ENCODE assay signal across 8 mouse cellular contexts in genomic region chr2:131561891-131562585, GRCm38 (mm10). TPM values are rescaled to one million over a fixed set of nuclear protein-coding genes. Genes with fewer than 3 reads are reported as not detected.
DNase-seq lines count a peak whose midpoint lies in the region; ATAC-seq and TF ChIP-seq lines count a peak whose summit lies in the region.

Adra1d (minus strand) TSS chr2:131562283.

- peak; percentile 49 for ATAC-seq in lung, postnatal 0 days
- ATAC-seq in heart, postnatal 0 days (ENCODE audit: insufficient read depth, low read depth) = peak; percentile 69
- ATAC-seq in midbrain, embryonic 16.5 days = peak; percentile 59

- no peak for TF ChIP-seq EP300 in lung, postnatal 0 days (IDR thresholded peaks at IDR 0.05)
- no peak for TF ChIP-seq EP300 in heart, postnatal 0 days (IDR thresholded peaks at IDR 0.05; ENCODE audit: low read depth)

- peak within 1 kb of the TSS; percentile 42 for H3K4me3 ChIP-seq in lung, postnatal 0 days (ENCODE audit: low read depth, low read length)
- H3K4me3 ChIP-seq in heart, postnatal 0 days (ENCODE audit: low read depth, low read length) = peak within 1 kb of the TSS; percentile 55
- H3K4me3 ChIP-seq in midbrain, embryonic 16.5 days (ENCODE audit: low read depth, low read length) = peak within 1 kb of the TSS; percentile 47

- TF ChIP-seq CTCF in lung, postnatal 0 days (IDR thresholded peaks at IDR 0.05) = no peak
- no peak for TF ChIP-seq CTCF in heart, postnatal 0 days (IDR thresholded peaks at IDR 0.05; ENCODE audit: low read depth)

- H3K4me1 ChIP-seq in lung, postnatal 0 days (ENCODE audit: insufficient read depth, low read depth, low read length) = no peaks in the 10 kb centered on the region
- peaks cover 14% of the 10 kb centered on the region for H3K4me1 ChIP-seq in heart, postnatal 0 days (ENCODE audit: control insufficient read depth, insufficient read depth)
- peaks cover 10% of the 10 kb centered on the region for H3K4me1 ChIP-seq in midbrain, embryonic 16.5 days (ENCODE audit: control insufficient read depth, insufficient read depth, low read length)

- 2% methylated on average over 36 of the region's 82 CpGs for WGBS in lung, postnatal 0 days
- 1% methylated on average over 57 of the region's 82 CpGs for WGBS in heart, postnatal 0 days
- WGBS in midbrain, embryonic 16.5 days = under 1% methylated on average over 68 of the region's 82 CpGs

- H3K36me3 ChIP-seq in lung, postnatal 0 days (ENCODE audit: insufficient read depth, low read length) = no peaks in the 10 kb centered on the region
- no peaks in the 10 kb centered on the region for H3K36me3 ChIP-seq in heart, postnatal 0 days (replicated peaks; ENCODE audit: control insufficient read depth, insufficient read depth, low read length)
- H3K36me3 ChIP-seq in midbrain, embryonic 16.5 days (ENCODE audit: control insufficient read depth, insufficient read depth, low read length) = no peaks in the 10 kb centered on the region

- H3K9ac ChIP-seq in lung, postnatal 0 days (replicated peaks; ENCODE audit: low read depth) = no peak within 1 kb of the TSS
- H3K9ac ChIP-seq in heart, postnatal 0 days (replicated peaks; ENCODE audit: low read depth, low read length) = peak within 1 kb of the TSS; percentile 51
- peak within 1 kb of the TSS; percentile 58 for H3K9ac ChIP-seq in midbrain, embryonic 16.5 days (ENCODE audit: low read depth, low read length)

- peaks cover 45% of the 10 kb centered on the region for H3K27me3 ChIP-seq in lung, postnatal 0 days (replicated peaks; ENCODE audit: insufficient read depth, low read length)
- peaks cover 38% of the 10 kb centered on the region for H3K27me3 ChIP-seq in heart, postnatal 0 days (ENCODE audit: control insufficient read depth, insufficient read depth, low read length)
- peaks cover 63% of the 10 kb centered on the region for H3K27me3 ChIP-seq in midbrain, embryonic 16.5 days (ENCODE audit: control insufficient read depth, insufficient read depth, low read depth, low read length)

- H3K9me3 ChIP-seq in lung, postnatal 0 days (ENCODE audit: low read length) = no peaks in the 10 kb centered on the region
- no peaks in the 10 kb centered on the region for H3K9me3 ChIP-seq in heart, postnatal 0 days (replicated peaks; ENCODE audit: control insufficient read depth, low read length)
- H3K9me3 ChIP-seq in midbrain, embryonic 16.5 days (replicated peaks; ENCODE audit: control insufficient read depth, low read length, poor library complexity, severe bottlenecking) = no peaks in the 10 kb centered on the region

- H3K27ac ChIP-seq in lung, postnatal 0 days (ENCODE audit: low read length) = no peak within 1 kb of the TSS
- H3K27ac ChIP-seq in heart, postnatal 0 days (ENCODE audit: low read depth) = peak within 1 kb of the TSS; percentile 32; the same call in 1 of the 2 replicates
- no peak within 1 kb of the TSS for H3K27ac ChIP-seq in midbrain, embryonic 16.5 days (ENCODE audit: low read length)

- H3K4me2 ChIP-seq in lung, postnatal 0 days (replicated peaks; ENCODE audit: low read depth, low read length) = peak within 1 kb of the TSS; percentile 61
- H3K4me2 ChIP-seq in heart, postnatal 0 days (ENCODE audit: low read depth, low read length) = peak within 1 kb of the TSS; percentile 86
- H3K4me2 ChIP-seq in midbrain, embryonic 16.5 days (ENCODE audit: low read length) = peak within 1 kb of the TSS; percentile 88

- DNase-seq in lung, postnatal 0 days (ENCODE audit: low spot score) = no peak
- no peak for DNase-seq in lung, postnatal 10 days
- peak; percentile 44 for DNase-seq in embryo, embryonic 10 days (ENCODE audit: low spot score)
- peak; percentile 13 for DNase-seq in heart, postnatal 0 days (ENCODE audit: low spot score)
- DNase-seq in layer of hippocampus, postnatal 36 days = no peak
- no peak for DNase-seq in spleen, postnatal 4 days (ENCODE audit: low spot score in 2 of 2)
- DNase-seq in T-cell, adult 2 months (ENCODE audit: low spot score) = no peak

RNA-seq across cellular contexts. Expression of gene Adra1d, which starts in this region (rescaled TPM):
- polyA plus RNA-seq in lung, postnatal 0 days (2015; fragmentation: Nextera tagmentation; extraction: Ambion mirVana) = 1.6 and 2.4 TPM in 2 replicates
- 1.9 and 6.7 TPM in 2 replicates for total RNA-seq in heart, postnatal 0 days (2014; rRNA removed; ENCODE audit: low replicate concordance)
- 0.52 and 0.70 TPM in 2 replicates for polyA plus RNA-seq in heart, postnatal 0 days (2015; fragmentation: Nextera tagmentation; extraction: Ambion mirVana)
- 100 to 1,000 TPM in 1 of 2 experiments, 10 to 100 TPM in 1; 92.5 to 100 TPM for total RNA-seq in layer of hippocampus, postnatal 36 days (2021)
- not detected in 2 replicates for polyA plus RNA-seq in midbrain, embryonic 16.5 days (2015; fragmentation: Nextera tagmentation; extraction: Ambion mirVana)

Comparison
In these comparisons a context has a peak if more than half of its experiments do, and no peak if none do; other contexts are left out.
1. RNA of gene Adra1d (total RNA-seq): 92.5 to 100 TPM in layer of hippocampus, postnatal 36 days; 1.9 to 6.7 TPM in heart, postnatal 0 days; every median in the first group is over 10 times any median in the second.
2. Peak in ATAC-seq, H3K4me3 ChIP-seq, H3K9ac ChIP-seq and H3K4me2 ChIP-seq in midbrain, embryonic 16.5 days; RNA of the gene not detected or under 1 TPM.
3. DNase-seq: peak in embryo, embryonic 10 days (single experiment) and heart, postnatal 0 days (single experiment); none in lung, postnatal 0 days (single experiment), lung, postnatal 10 days (single experiment), layer of hippocampus, postnatal 36 days (0 of 2), spleen, postnatal 4 days (0 of 2) and T-cell, adult 2 months (single experiment).
4. Peak in every context shown above with its lines, with median percentiles within 50 percentile points of each other: ATAC-seq, H3K4me2 ChIP-seq and H3K4me3 ChIP-seq.